Mouse (Mus musculus) lung, postnatal 0 days (tissue): Measurements from ENCODE around the gene Prr13. TPM values are rescaled to one million over a fixed set of nuclear protein-coding genes. Genes with fewer than 3 reads are reported as not detected.

ENCODE experiments used
- ATAC-seq: fragments of 200-750 bp; cut with Nextera tagmentation; 2 replicates; pipeline ENCODE4 v1.8.0; 2017; ENCODE audit warnings: moderate library complexity
- DNase-seq: peaks from one replicate; pipeline ENCODE4 v3.0.0-alpha.2; 2016; ENCODE audit warnings: low spot score
- H3K27ac ChIP-seq: fragments of 300-500 bp; sonication (generic); 2 replicates; pipeline ENCODE4 v1.5.1; 2014; ENCODE audit warnings: antibody characterized with exemption, mild to moderate bottlenecking, low read length, mixed read lengths
- H3K27me3 ChIP-seq: fragments of 300-500 bp; sonication (generic); replicated peaks from 2 replicates; pipeline ENCODE4 v1.6.1; 2014; ENCODE audit warnings: low read length, mixed read lengths; ENCODE audit not compliant: insufficient read depth
- H3K36me3 ChIP-seq: fragments of 300-500 bp; sonication (generic); 2 replicates; pipeline ENCODE4 v1.6.1; 2014; ENCODE audit warnings: low read length, mixed read lengths; ENCODE audit not compliant: insufficient read depth
- H3K4me1 ChIP-seq: fragments of 300-500 bp; sonication (generic); 2 replicates; pipeline ENCODE4 v1.6.1; 2014; ENCODE audit warnings: antibody characterized with exemption, low read depth, low read length, mixed read lengths; ENCODE audit not compliant: insufficient read depth
- H3K4me2 ChIP-seq: fragments of 300-500 bp; sonication (generic); replicated peaks from 2 replicates; pipeline ENCODE4 v1.6.1; 2014; ENCODE audit warnings: low read depth, mild to moderate bottlenecking, low read length, moderate library complexity, mixed read lengths
- H3K4me3 ChIP-seq: fragments of 300-500 bp; sonication (generic); 2 replicates; pipeline ENCODE4 v1.5.1; 2014; ENCODE audit warnings: low read depth, low read length
- H3K9ac ChIP-seq: fragments of 300-500 bp; sonication (generic); replicated peaks from 2 replicates; pipeline ENCODE4 v1.6.1; 2014; ENCODE audit warnings: low read depth, mild to moderate bottlenecking
- H3K9me3 ChIP-seq: fragments of 300-500 bp; sonication (generic); 2 replicates; pipeline ENCODE4 v1.6.1; 2016; ENCODE audit warnings: low read length, mixed read lengths
- CTCF ChIP-seq: IDR thresholded peaks from 2 replicates; pipeline ENCODE4 v1.5.1; 2016; ENCODE audit warnings: antibody characterized with exemption, mild to moderate bottlenecking
- EP300 ChIP-seq: IDR thresholded peaks from 2 replicates; pipeline ENCODE4 v1.6.1; 2016; ENCODE audit warnings: antibody characterized with exemption, mild to moderate bottlenecking, control low read depth
- WGBS: fragments of 180-500 bp; shearing (Covaris S2); extraction: QIAGEN DNeasy Blood & Tissue Kit; methylation state at CpG from one replicate; pipeline ENCODE4 v1.1.7; 2014; 5-methylcytosine and 5-hydroxymethylcytosine counted together
- polyA plus RNA-seq: library from polyadenylated mRNA; unstranded; fragments of >200 nt; fragmentation: Nextera tagmentation; extraction: Ambion mirVana; gene quantifications from 2 replicates; pipeline ENCODE4 v1.2.1, GENCODE M21; 2015

The Prr13 gene
- polyA plus RNA-seq, 1 experiment from 2014 or later, result 128 TPM

DNA sequence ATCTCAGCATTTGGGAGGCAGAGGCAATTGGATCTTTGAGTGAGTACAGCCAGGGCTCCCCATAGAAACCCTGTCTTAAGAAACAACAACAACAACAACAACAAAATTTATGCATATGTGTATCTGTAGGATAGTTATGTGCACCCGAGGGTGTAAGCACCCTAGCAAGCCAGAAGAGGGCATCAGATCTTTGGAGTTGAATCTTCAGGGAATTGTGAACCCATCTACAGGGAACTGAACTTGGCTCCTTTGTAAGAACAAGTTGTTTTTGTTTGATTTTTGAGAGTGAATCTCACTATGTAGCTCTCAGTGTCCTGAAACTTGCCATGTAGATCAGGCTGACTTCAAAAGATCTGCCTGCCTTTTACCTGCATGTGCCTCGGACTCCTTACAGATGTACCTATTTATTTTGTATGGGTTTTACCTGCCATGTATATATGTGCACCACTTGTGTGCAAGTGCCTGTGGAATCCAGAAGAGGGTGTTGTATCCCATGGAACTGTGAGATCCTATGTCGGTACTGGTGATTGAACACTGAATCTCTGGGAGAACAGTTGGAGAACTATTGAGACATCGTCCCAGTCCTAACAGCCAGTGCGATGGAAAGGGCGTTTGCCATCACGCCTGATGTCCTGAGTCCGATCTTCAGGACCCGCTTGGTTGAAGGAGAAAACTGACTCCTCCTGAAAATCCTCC, 10.0 kb downstream of the Prr13 start:
- Histone ChIP-seq H3K9me3 (no peaks in the 10 kb centered on the region), H3K4me1 (peaks cover 3% of the 10 kb centered on the region; the same call in 1 of the 2 replicates), H3K4me3 (no peak overlapping the region), H3K9ac (no peak overlapping the region), H3K36me3 (no peaks in the 10 kb centered on the region), H3K27ac (no peak overlapping the region), H3K4me2 (no peak overlapping the region), H3K27me3 (no peaks in the 10 kb centered on the region)
- 98% methylated on average over 9 of the region's 9 CpGs for whole genome bisulfite sequencing
- ATAC-seq (no peak), DNase-seq (no peak)
- TF ChIP-seq EP300 (no peak), CTCF (no peak)

DNA sequence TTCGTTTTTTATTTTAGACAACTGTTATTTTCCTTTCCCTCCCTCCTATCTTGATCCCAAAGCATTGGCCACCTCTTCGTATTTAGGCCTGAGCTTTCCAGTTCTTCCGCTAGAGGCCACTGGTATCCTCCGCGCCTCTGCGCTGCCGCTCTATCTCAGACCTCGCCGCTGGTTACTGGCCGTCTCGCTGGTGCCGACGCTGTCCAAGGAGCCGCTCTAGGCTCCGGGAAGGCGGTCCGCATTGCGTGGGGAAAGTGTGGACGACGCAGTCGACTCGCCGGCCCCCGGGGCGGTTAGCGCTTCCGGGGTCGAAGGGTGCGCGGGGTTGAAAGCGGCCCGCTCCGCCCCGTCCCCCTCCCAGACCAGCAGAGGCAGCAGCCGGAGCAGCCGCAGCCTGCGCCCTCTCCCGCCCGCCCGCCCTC, 11.4 kb downstream of the Prr13 start, which contains the start of gene Pcbp2:
TSS of gene Pcbp2 (plus strand) at position 357 of the 422 bp plus-strand sequence.
- peak; percentile 99 for ATAC-seq
- H3K27me3 ChIP-seq, result no peaks in the 10 kb centered on the region
- peak within 1 kb of the TSS; percentile 97 for H3K27ac ChIP-seq
- WGBS, result under 1% methylated on average over 34 of the region's 40 CpGs
- DNase-seq, result peak; percentile 99
- H3K4me2 ChIP-seq, result peak within 1 kb of the TSS; percentile 48
- H3K9ac ChIP-seq, result peak within 1 kb of the TSS; percentile 97
- peaks cover 10% of the 10 kb centered on the region; the same call in 1 of the 2 replicates for H3K36me3 ChIP-seq
- H3K4me3 ChIP-seq, result peak within 1 kb of the TSS; percentile 86
- peaks cover 3% of the 10 kb centered on the region; the same call in 1 of the 2 replicates for H3K4me1 ChIP-seq
- TF ChIP-seq EP300, result no peak
- TF ChIP-seq CTCF, result peak; percentile 89
- H3K9me3 ChIP-seq, result no peaks in the 10 kb centered on the region

DNA sequence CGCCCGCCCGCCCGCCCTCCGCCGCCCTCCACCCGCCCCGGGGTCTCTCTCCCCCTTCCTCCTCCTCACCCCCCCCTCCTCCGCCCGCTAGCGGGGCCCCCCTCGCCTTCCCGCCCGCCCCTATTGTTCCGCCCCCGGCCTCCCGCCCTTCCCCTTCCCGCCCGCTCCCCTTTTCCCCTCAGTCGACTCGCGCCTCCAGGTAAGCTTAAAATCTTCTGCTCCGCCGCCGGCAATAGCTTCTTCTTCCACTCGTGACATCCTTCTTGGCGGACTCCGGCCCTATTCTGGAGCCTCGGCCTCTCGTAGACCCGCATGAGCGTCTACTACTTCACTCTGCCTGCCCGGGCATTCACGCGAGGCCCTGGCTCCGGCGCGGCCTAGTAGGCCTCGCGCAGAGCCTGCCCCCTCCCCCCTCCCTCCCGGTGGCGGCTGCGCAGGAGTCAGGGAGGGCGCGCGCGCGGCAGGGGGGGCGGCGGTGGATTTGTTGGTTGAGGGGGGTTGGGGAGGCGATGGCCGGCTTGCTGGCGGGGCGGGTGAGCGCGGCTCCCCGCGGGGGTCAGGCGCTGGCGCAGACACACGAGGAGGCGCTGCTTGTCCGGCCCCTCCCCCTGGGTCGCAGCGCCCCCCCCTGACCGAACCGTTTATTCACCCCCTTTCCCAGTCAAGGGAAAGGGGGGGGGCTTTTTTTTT, 11.9 kb downstream of the Prr13 start:
- Histone ChIP-seq H3K27ac (peak overlapping the region; percentile 97), H3K4me3 (peak overlapping the region; percentile 86), H3K4me2 (peak overlapping the region; percentile 48), H3K36me3 (peaks cover 15% of the 10 kb centered on the region; the same call in 1 of the 2 replicates), H3K9me3 (no peaks in the 10 kb centered on the region), H3K9ac (peak overlapping the region; percentile 97), H3K27me3 (no peaks in the 10 kb centered on the region), H3K4me1 (peaks cover 3% of the 10 kb centered on the region; the same call in 1 of the 2 replicates)
- TF ChIP-seq CTCF (peak; percentile 31), EP300 (no peak)
- WGBS, result 1% methylated on average over 26 of the region's 67 CpGs
- ATAC-seq, result peak; percentile 68
- DNase-seq, result peak; percentile 87

DNA sequence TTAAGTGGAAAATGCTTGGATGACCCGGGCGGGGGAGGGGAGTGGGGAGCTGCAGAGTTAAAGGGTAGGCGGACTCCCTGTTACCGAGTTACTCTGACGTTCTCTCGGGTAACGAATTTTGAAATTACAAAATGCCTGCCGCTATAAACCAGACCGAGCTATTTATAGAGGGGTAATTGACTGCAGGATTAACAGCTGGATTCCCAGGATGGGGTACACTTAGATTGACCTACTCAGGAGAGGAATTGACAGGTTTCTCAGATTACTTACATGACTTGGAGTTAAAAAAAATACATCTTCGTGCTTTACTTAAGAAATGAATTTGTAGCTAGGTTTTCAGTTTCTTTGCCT, 12.4 kb downstream of the Prr13 start:
- Histone ChIP-seq H3K4me2 (peak overlapping the region; percentile 48), H3K9ac (peak overlapping the region; percentile 97), H3K4me1 (peaks cover 3% of the 10 kb centered on the region; the same call in 1 of the 2 replicates), H3K27ac (peak overlapping the region; percentile 97), H3K27me3 (no peaks in the 10 kb centered on the region), H3K4me3 (peak overlapping the region; percentile 86), H3K36me3 (peaks cover 20% of the 10 kb centered on the region; the same call in 1 of the 2 replicates), H3K9me3 (no peaks in the 10 kb centered on the region)
- 2% methylated on average over 10 of the region's 10 CpGs for WGBS
- no peak for TF ChIP-seq CTCF
- no peak for TF ChIP-seq EP300
- no peak for DNase-seq
- no peak for ATAC-seq

DNA sequence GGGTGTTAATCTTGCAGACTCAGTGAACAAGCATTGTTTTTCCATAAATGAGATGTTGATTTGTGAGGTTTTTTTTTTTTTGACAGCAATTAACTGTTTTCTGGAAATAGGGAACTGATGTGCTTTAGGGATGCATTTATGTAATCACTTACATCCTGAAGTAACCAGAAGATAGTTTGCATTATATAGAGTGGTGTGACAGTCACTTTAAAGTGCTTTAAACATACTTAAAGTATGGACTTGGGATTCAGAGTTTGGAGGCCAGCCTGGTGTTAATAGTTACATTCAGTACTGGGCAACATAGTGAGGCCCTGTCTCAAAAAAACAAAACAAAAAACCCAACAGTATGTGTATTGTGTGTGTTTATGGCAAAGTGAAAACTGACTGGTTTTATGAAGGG, 12.9 kb downstream of the Prr13 start:
- Histone ChIP-seq H3K9ac (peak overlapping the region; percentile 97), H3K27me3 (no peaks in the 10 kb centered on the region), H3K4me2 (peak overlapping the region; percentile 48), H3K4me1 (peaks cover 3% of the 10 kb centered on the region; the same call in 1 of the 2 replicates), H3K4me3 (peak overlapping the region; percentile 86), H3K9me3 (no peaks in the 10 kb centered on the region), H3K36me3 (peaks cover 20% of the 10 kb centered on the region; the same call in 1 of the 2 replicates), H3K27ac (no peak overlapping the region)
- ATAC-seq (no peak), DNase-seq (no peak)
- TF ChIP-seq EP300 (no peak), CTCF (no peak)

DNA sequence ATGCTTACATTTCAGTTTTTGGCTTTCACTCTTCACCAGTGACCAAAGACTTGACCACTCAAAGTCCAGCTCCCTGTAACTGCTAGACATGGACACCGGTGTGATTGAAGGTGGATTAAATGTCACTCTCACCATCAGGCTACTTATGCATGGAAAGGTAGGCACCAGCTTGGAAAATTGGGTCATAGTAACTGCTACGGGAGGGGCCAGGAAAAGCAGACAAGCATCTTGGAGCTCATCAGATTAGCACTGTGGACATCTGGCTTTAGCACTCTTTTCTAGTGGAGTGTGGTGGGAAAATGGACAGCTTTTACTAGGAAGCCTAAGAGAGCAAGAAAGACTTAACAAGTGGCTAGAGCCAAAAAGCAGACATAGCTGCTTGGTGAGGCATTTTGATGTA, 14.4 kb downstream of the Prr13 start:
- no peak overlapping the region for H3K9ac ChIP-seq
- WGBS, result 60% methylated on average over 2 of the region's 2 CpGs
- no peak overlapping the region for H3K4me2 ChIP-seq
- ATAC-seq (no peak), DNase-seq (no peak)
- no peaks in the 10 kb centered on the region for H3K27me3 ChIP-seq
- peaks cover 3% of the 10 kb centered on the region; the same call in 1 of the 2 replicates for H3K4me1 ChIP-seq
- TF ChIP-seq EP300 (no peak), CTCF (no peak)
- H3K9me3 ChIP-seq, result no peaks in the 10 kb centered on the region
- no peak overlapping the region for H3K27ac ChIP-seq
- H3K36me3 ChIP-seq, result peaks cover 20% of the 10 kb centered on the region; the same call in 1 of the 2 replicates
- no peak overlapping the region for H3K4me3 ChIP-seq
